Mouse (Mus musculus): ENCODE data around the gene Abl1. TPM values are rescaled to one million over a fixed set of nuclear protein-coding genes. Genes with fewer than 3 reads are reported as not detected.

Abl1 gene
- total RNA-seq, 2 experiments from 2014 or later: 56.8 to 65.5 TPM

DNA sequence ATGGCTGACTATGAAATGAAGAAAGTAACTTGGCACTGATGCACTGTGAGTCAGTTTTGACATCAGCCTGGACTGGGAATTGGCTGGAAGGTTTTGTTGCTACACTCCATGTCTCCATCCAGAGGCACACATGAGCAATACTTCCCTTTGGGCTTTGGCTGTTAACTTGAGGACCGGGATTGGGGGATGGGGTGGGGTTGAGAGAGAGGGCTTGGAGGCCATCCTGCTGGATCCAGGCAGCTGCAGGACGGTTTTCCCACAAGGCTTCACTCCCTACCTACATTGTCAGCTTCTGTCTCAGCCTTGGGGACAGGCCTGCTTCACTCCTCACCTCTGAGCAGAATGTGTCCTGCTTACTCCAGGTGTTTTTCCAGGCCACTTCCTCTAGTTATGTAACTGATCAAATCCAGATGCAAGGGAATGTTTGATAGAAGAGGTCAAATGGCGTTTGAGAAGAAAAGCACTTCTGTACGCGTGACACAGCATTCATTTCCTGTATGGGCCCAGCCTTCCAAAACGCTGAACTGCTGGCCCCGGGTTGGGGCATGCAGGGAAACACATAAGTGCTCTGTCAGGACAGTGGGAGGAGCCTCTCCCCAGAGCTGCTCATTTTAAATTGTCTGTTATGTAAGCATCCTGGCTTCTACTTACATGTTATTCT lies 82.7 kb downstream of the Abl1 start:
- intact Hi-C loops (cut with DNase I): no loop called here
- peak; percentile 88 to 89 for DNase-seq

DNA sequence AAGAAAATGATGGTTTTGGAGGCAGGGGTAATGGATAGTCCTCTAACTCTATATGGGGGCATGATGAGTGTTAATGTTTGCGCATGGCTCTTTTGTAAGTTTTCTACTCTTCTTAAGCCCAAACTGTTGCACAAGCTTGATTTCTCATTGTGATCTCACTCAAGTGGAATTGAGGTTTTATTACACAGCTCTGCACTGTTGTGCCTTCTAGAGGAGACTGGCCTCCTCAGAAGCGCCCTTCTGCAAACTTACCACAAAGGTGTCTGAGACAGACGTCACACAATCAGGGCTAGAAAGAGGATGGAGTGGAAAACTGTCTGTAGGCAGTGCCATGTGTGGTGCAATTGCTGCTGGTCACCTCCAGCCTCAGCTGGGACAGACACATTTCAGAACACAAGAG lies 88.3 kb downstream of the Abl1 start:
- intact Hi-C loops (cut with DNase I): no loop called here

DNA sequence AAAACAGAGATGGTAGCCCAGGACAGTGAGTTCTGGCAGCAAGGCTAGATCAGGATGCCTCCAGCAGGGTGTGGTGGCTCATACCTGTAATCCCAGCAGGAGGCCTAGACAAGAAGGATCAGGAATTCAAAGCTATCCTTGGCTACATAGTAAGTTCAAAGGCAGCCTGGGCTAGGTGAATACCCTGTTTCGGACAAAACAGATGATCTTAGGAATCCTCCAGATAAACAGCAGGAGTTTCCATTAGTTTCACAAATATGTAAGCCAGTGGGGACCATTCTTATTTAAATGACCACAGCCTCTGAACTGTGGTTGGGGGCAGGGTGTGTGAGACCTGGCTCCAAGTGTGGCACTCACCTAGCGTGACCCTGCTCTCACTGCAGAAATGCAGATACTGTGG lies 91.1 kb downstream of the Abl1 start:
- intact Hi-C loops (cut with DNase I): no loop called here

More for the DNA sequence above, 88.3 kb downstream of the Abl1 start:
- DNase-seq: no peak

DNA sequence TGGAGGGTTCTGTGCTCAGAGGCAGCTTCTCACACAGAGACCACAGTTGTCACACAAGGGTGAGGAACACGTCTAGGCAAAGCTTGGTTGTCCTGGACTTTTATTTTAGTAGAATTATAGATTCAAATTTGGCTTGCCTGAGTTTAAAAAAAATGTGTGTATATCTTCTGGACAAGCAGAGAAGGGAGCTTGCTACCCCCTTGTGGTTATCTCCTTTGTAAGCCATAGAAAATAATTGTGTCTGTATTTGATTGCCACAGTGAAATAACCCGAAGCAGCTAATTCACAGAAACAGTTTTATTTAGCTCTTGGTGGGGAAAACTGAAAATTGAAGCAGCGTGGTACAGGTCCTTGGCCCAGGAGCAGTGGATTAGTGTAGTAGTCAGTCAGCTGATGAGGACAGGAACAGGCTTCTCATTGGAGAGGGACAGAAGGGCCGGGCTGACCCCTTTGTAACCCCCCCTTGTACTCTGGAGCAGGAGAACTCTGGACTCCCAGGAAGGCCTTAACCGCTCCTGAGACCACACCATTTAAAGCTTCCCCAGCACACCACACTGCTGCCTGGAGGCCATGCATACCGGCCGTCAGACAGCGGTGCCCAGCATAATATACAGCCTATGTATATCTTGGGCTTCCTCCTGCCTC lies 94.9 kb downstream of the Abl1 start:
- no peak for DNase-seq
- intact Hi-C loops (cut with DNase I): loop anchor here (2.0 kb wide), 1 partner anchor 22 kb away; no protein-coding TSS in a partner anchor

More for the DNA sequence above, 91.1 kb downstream of the Abl1 start:
- DNase-seq: no peak

DNA sequence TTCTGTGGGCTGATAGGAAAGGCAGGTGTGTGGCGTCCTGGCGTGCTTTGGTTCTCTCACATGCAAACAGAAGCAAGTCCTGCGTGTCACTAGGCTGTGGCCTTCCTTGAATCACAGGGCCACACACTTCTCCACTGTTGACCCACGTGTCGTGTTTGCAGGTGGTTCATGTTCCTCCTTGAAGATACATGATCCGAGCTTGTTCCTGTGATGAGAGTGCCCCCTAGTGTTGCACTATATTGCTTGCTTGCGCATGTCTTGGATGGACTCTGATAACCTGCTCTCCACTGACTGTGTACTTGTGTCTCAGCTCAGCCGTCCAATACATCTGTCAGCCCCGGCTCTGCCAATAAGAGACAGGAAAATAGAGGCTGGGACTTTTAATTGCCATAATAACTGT lies 96.9 kb downstream of the Abl1 start:
- peak; percentile 86 to 90 for DNase-seq
- intact Hi-C loops (cut with DNase I): loop anchor here (1.0 to 5.0 kb wide), 4 partner anchors 62 to 303 kb away; partner anchors contain the start of gene Fibcd1

DNA sequence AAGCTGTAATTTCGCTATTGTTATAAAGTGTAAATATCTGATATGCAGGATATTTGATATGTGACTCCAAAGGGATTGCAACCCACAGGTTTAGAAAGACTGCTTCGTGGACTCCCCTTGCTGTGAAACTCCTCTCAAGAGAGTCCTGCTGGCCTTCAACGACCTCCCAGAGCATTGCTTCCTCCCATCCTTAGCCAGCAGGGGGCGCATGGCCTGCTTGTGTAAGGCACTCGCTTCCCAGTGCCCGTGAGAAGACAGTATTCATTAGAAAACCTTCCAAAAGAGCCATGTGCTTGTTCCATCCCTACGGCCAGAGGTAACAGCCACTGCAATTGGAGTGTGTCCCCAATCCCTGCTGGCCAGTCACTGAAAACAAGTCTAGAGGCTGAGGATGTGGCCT lies 98.9 kb downstream of the Abl1 start:
- DNase-seq: peak; percentile 78 to 89
- intact Hi-C loops (cut with DNase I): loop anchor here (5.0 kb wide), 2 partner anchors 60 to 305 kb away; partner anchors contain the start of gene Fibcd1

DNA sequence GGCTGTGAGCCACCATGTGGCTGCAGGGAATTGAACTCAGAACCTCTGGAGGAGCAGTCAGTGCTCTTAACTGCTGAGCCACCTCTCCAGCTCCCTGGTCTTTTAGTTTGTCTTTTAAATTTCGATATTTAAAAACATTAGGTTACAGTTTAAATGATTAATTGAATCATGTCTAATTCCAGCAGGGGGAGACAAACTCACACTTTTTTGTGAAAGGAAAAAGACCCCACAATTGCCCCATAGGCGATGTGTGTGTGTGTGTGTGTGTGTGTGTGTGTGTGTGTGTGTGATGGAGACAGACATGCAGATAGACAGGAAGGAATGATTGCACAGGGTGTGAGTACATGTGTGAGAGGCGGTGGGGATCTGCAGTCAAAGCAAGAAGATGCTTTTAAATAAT lies 100.1 kb downstream of the Abl1 start:
- DNase-seq: no peak
- intact Hi-C loops (cut with DNase I): loop anchor here (5.0 kb wide), 2 partner anchors 59 to 306 kb away; partner anchors contain the start of gene Fibcd1

DNA sequence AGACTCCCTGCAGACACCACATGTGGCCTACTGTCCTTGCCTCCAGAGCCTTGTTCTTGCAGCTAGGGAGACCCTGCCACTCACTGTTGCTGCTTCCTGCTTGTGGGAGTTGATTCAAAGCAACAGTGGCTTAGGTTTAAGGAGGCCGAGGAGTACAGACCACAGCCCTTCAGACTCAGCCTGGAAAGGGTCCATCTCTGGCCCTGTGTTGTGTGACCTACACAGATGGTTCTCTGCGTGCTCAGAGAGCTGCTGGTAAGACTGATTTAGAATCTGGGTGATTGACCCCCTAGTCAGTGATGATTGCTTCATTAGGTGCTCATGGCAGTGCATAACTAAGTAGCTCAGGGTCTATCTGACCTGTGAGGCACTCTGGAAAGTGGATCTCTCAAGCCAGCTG lies 101.0 kb downstream of the Abl1 start:
- intact Hi-C loops (cut with DNase I): loop anchor here (5.0 kb wide), 2 partner anchors 58 to 307 kb away; partner anchors contain the start of gene Fibcd1
- no peak for DNase-seq

DNA sequence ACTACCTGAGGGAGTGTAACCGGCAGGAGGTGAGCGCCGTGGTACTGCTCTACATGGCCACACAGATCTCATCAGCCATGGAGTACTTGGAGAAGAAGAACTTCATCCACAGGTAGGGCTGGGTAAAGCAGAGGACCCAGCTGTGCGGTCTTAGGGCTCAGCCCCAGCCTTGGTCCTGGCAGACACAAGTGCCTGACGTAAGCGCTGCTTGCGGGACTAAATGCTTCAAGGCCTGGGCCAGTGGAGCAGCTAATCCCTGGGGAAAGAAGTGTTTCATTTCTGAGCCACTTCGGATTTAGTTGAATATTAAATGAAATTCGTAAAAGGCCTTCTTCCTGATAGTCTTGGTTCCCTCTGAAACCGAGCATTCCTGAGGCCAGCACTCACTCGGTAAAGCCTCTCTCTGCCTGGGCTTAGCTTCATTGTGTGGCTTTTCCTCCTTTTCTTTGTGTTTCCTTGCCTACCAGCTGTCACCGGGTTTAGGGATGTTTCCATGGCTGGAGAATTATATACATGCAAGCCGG lies 102.6 kb downstream of the Abl1 start:
- no peak for DNase-seq
- intact Hi-C loops (cut with DNase I): no loop called here

DNA sequence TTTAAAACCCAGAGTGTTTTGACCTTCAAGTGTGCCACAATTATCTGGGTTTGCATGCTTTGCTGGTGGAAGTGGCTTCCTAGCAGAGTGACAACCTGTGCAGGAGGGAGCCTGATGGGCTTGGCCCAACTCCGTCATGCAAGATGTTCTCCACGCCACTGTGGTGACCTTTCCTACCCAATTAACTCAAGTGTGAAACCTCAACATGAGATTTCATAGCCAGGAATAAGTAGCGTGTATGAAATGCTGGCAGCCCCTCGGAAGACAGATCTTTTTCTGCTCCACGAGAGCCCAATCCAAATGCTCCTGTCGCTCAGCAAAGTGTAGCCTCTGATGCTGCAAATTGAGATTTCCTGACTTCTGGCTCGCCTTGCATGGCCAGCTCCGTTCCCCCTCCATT lies 103.1 kb downstream of the Abl1 start:
- intact Hi-C loops (cut with DNase I): no loop called here
- DNase-seq: no peak

DNA sequence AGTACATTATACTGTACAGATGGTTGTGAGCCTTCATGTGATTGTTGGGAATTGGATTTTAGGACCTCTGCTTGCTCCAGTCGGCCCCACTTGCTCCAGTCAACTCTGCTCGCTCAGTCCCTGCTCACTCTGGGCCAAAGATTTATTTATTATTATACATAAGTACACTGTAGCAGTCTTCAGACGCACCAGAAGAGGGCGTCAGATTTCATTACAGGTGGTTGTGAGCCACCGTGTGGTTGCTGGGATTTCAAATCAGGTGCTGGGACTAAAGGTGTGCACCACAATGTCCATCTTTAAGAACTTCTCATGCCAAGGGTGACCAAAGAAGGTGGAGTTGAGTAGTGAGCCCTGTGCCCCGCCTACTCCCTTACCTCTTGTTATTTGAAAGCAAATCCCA lies 104.4 kb downstream of the Abl1 start:
- intact Hi-C loops (cut with DNase I): no loop called here
- no peak for DNase-seq

DNA sequence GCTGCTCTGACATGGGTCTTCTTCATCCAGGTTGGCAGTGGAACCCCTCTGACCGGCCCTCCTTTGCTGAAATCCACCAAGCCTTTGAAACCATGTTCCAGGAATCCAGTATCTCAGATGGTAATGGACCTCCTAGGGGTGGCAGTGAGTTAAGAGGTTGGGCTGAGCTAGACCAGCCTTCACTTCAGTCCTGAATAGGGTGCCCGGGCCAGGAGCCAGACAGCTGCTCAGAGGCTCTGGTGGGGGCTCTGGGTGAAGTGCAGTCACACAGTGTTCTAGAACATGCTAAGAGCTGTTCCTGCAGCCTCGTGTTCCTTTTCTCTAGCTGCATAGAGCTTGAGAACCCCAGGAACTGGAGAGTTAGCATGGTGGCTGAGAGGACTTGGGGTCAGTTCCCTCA lies 108.8 kb downstream of the Abl1 start:
- no peak for DNase-seq
- intact Hi-C loops (cut with DNase I): no loop called here

DNA sequence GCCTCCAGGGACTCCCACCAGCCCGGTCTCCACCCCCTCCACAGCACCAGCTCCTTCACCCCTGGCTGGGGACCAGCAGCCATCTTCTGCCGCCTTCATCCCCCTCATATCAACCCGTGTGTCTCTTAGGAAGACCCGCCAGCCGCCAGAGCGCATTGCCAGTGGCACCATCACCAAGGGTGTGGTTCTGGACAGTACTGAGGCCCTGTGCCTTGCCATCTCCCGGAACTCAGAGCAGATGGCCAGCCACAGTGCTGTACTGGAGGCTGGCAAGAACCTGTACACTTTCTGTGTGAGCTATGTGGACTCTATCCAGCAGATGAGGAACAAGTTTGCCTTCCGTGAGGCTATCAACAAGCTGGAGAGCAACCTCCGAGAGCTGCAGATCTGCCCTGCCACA lies 113.2 kb downstream of the Abl1 start:
- intact Hi-C loops (cut with DNase I): no loop called here
- no peak for DNase-seq

DNA sequence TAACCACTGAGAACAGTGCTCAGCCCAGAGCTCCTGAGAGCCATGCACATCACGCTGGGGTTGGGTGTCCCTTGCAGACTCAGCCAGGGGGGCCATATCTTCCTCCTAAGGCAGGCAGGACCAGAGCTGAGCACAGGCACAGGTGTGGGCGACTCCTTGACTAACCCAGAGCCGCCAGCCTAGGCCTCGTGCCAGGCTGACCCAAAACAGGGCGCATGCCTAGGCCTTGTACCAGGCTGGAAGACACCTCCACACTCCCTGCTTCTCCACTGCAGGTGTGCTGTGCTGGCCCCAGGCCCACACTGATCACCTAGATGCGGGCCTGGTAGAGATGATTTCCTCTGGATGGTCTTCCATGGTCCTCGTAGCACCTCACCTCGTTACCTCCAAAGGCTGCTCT lies 114.6 kb downstream of the Abl1 start:
- DNase-seq: no peak
- intact Hi-C loops (cut with DNase I): no loop called here

DNA sequence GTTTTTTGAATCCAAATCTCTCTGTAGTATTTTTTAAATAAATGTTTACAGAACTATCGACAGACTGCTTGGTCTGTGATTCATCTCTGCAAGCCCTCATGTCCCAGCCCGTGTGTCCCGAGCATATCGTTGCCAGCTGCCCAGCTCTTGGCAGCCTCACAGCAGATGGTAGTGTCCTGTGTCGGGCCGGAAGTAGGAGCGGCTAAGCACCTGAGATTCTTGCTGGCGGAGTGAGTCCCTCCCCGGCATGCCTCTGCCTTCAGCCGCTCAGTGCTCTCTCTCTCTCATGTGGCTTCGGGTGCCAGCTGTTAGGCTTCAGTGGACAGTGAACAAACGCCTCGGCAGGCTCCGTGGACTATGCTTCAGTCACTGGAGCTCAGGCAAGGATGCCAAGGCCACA lies 115.3 kb downstream of the Abl1 start:
- no peak for DNase-seq
- intact Hi-C loops (cut with DNase I): no loop called here

DNA sequence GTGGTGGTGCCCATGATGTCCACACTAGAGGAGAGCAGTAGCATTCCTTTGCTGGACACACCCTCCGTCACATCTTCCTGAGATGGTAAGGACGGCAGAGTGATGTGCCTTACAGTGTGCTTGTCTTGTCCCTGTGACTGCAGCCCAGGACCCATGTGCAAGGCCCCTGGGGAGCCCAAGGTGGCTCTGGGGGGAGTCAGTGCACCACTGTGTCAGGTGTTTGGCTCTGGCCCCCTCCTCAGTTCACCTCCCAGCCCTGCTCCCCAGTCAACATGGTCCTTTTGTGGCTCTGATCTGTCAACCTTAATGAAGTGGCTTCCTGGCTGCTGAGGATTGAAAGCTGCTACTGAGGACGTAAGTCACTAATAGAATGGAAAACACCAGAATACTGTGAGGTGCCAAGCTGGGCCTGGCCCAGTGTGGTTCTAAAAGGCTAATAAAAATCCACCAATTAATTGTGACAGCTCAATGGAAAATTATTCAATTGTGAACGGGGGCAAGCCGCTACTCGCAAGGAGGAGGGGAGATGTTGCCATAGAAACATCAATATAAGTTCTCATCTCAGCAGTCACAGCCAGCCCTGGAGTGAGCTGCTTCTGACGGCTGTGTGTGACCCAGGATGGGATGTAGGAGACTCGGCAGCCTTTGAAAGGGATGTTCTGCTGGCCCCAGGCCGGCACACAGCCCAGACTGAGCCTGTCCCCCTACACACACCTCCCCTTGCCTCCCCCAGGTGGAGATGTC lies 118.6 kb downstream of the Abl1 start:
- DNase-seq: no peak
- intact Hi-C loops (cut with DNase I): no loop called here

DNA sequence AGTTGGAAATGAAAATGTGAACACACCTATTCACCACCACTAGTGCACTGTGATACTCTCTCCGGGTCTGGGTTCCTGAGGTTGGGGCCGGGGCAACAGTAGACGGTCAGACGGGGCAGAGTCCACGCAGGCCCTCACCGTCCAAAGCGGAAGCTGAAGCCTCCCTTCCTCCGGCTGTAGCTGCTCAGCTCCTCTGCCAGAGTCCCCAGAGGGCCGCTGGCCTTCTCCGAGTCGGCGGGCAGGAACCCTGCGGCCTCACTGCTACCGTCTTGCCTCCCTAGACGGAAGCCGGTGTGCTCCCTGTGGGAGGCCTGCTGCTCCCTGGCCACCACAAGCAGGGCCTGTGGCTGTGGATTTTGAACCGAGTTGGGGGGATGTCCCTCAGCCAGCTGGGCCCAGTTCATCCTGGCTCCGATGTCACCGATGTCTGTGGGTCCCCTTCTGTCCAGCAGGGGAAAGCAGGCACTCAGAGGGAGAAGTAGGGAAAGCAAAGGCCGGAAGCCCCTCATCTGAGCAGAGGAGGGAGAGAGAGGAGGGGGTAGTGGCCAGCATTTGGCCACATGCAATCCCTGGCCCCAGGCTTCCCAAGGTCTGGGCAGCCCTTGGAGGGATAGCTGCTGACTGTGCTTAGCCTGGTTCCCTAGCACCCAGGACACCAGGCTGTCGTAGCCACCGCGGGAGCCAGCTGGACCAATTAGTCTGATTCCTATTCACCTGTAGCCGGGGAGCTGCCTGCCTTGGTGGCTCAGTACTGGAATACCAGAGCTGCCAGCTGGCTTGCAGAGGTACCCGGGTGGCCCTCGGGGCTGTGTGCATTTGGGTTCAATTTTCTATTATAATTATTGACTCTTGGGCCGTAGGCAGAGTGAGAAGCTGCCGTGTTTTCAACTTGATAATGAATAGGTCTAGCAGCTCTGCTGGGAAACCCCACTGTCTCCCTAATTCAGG lies 120.5 kb downstream of the Abl1 start:
- peak; percentile 29 to 43 for DNase-seq
- intact Hi-C loops (cut with DNase I): no loop called here

DNA sequence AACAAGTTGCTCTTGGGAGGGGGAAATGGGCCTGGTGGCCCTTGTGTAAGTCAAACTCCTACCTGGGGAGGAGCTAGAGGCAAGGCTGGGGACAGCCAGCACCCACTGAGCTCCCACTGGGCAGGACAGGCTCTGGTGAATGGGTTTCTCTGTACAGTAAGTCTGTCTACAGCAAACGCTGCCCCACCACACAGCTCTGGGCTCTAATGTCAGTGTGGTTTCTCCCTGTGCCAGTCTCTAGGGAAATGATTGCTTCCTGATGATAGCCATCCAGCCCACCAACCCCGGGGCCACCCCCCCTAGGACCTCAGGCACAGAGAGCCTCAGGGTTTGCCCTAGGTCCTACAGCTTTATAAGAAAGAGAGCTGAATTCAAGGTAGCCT lies 121.2 kb downstream of the Abl1 start:
- no peak for DNase-seq
- intact Hi-C loops (cut with DNase I): no loop called here

DNA sequence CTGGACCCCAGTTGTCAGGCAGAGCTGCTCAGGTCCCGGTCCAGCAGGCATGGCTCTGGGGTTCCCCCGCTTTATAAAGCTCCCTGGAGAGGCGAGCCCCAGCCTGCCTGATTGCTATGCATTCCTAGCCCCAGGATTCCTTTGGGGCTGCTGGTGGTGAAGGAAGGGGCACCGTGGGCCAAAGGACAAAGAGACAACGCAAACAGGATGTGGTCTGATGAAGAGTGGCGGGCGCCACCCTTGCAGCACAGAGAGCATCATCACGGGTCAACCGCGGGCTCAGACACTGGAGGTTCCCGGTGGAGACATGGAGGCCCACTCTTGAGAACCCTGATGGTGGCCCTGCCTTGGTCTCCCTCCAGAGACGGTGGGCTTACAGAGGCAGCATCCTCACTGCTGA lies 122.3 kb downstream of the Abl1 start, which contains the start of gene Qrfp:
Gene Qrfp (minus strand): TSS at position 137 of the 400 bp plus-strand sequence.
- no peak for DNase-seq
- intact Hi-C loops (cut with DNase I): no loop called here
